Mouse (Mus musculus) thymus, postnatal 36 days (tissue): ENCODE measurements around the gene Msantd3.

Experiments
- DNase-seq, 2 experiments: peaks; one replicate each; pipeline ENCODE4 v3.0.0; 2022; ENCODE audit warnings: mixed read lengths in 2 of 2

Gene Msantd3

GRCm38 (mm10) chr4:48610251-48610650 is 70.5 kb downstream of the Msantd3 start:
- DNase-seq = no peak
